Mouse (Mus musculus): ENCODE measurements around the gene Card9.
A peak's percentile ranks its signal among the peaks of the same experiment; 100 is the strongest.
"Not testable (repeated sequence)": the region's sequence is repeated elsewhere in the genome, so short reads cannot be mapped to it uniquely, and the experiment has no call there.

Card9 gene

DNA sequence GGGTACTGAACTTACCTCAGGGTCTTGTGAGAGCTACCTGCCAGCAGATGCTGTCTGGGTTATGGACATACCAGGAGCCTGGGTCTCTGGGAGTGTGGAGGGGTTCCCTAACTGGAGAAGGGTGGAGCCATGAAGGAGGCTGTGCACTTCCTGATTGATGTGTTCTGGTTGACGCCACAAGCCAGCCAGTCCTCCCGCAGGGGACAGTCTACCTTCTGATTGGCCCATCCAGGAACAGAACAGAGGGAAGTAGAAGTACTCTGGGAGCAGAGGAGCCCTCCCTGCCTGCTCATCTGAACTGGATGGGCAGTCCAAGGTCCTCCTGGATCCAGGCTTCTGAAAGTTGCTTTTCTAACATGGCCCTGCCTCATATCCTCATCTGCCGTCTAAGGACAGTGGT lies at the start of gene Card9:
Card9 (minus strand) TSS at position 147 of the 400 bp plus-strand sequence.
- DNase-seq (ENCODE audit: low spot score) = no peak

DNA sequence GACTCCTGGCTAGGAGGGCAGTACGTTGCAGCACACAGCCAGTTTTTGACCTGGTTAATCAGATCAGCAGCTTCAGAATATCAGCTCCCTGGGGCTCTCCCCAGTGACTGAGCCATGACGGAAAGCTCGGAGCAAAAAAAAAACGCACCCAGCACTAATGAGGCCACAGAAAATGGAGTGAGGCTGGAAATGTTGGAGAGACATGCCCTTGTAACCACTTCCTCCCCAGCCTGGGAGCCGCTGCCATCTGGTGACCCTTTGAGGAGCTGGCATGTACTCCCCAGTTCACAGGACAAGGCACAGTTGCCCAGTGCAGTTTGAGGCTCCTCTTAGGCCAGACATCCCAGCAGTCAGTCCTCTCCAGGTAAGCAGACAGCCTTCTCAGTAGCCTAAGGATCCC lies 49.4 kb upstream of the Card9 start:
- DNase-seq (ENCODE audit: low spot score) = no peak

DNA sequence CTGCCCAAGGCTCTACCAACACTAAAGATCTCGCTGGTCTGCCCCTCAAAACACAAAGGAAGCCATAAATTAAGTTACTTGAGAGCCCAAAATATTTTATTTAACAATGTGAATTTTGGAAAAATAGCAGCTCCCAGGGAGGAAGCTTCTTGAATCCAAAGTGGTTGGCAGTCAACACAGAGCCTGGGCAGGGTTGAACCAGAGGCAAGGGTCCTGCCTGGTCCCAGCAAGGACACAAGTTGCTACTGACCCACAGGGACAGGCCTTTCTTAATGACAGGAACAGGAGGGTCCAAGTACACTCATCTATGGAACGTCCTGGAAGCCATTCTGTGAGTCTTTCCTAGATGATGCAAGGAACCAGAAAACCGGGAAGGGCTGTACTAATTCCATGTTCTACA lies 48.6 kb upstream of the Card9 start:
- no peak for DNase-seq (ENCODE audit: low spot score)

DNA sequence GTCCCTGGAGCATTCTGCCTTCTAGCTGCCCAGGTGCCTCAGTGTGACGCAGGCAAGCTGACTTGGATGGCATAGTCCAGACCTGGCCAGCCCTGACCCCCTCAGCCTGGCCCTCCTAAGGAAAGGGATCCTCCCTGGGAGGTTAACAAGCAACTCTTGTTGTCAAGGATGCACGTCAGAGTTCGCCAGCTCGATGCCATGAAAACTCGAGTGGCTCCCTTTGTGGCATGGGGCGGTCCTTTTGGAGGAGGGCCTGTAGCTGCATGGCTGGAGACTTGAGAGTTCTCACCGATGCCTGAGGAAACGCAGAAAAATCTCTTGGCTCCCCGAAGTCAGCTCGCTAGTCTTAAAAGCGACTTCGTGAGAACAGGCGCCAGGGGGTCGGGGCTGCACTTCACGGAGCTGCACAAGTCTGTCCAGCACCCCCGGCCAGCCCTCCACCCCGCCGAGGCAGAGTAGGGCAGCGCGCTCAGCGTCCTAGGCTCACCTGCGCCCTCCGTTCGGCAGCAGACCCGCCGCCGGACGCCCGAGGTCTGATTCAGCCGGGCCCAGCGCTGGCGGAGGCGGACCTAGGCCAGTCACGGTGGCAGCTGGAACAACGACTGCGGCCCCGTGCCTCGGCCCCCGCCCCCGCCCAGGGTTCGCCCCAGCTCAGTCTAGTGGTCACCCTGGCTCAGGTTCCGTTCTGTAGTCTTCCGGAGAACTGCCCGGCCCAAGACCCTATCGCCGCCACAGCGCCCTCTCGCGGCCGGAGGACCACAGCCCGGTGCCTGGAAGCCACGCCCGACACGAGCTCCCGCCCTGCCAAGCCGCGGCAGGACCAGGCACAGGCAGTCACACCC lies 48.0 kb upstream of the Card9 start, which contains the start of gene Inpp5e:
Inpp5e (minus strand) TSS at position 689 of the 842 bp plus-strand sequence.
- peak; percentile 95 for DNase-seq (ENCODE audit: low spot score)

DNA sequence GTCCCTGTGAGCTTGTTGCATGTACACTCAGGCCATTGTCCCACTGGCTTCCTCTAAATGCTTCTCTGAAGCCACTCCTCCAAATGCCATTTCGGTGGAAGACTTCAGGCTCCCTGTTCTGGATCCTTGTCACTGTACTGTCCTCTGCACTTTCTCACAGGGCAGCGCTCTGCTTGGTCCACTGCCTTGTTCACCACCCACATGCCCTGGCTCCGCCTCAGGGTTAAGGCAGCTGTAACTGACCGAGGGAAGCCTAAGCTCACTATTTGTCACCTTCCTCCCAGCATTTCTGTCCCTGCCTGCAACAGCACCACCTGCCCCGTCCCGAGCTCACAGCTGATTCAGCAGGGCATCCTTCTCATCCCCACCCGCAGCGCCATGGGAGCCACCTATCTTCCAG lies 42.6 kb upstream of the Card9 start:
- no peak for DNase-seq (ENCODE audit: low spot score)

DNA sequence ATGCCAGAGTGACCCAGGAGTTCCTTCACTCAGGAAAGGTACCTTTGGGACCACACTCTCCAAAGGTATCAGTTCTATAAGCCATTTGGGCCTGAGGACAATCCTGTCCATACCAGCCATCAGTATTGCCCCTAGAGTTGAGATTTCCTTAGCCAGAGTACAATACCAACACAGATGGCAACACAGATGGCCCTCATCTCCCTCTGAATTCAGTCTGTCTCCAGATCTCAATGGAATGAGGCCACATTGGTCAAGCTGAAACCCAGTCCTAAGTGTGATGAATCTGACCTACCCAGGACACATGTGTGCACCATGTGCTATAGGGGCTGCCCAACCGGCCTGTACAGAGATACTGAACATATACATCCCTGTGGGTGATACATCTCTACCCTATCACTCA lies 41.5 kb upstream of the Card9 start:
- no peak for DNase-seq (ENCODE audit: low spot score)

GRCm38 (mm10) chr2:26401023-26401422 lies 40.3 kb upstream of the Card9 start:
- DNase-seq (ENCODE audit: low spot score) = no peak

- no peak for DNase-seq (ENCODE audit: low spot score)
These were observed 39.6 kb upstream of the Card9 start for GRCm38 (mm10) chr2:26400296-26400695.

DNA sequence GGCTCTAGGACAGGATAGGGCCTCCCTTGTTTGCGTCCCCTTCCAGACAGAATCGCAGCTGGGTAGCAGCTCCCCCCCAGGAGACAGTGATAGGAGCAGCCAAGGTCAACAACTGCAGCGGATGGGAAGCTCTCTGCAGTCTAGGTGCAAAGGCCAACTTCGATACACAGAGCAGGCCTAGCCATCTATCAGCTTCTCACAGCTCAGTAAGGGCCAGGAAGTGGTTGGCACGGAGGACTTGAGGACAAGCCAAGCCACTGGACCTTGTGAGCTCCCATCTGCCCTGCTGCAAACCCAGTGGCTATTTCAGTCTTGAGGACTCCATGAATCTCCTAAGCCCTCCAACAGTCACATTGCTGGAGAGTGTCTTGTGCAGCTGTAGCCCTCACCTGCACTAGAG lies 38.9 kb upstream of the Card9 start:
- DNase-seq (ENCODE audit: low spot score) = no peak

- DNase-seq (ENCODE audit: low spot score) = no peak
These were observed 38.3 kb upstream of the Card9 start for GRCm38 (mm10) chr2:26398978-26399377.

DNA sequence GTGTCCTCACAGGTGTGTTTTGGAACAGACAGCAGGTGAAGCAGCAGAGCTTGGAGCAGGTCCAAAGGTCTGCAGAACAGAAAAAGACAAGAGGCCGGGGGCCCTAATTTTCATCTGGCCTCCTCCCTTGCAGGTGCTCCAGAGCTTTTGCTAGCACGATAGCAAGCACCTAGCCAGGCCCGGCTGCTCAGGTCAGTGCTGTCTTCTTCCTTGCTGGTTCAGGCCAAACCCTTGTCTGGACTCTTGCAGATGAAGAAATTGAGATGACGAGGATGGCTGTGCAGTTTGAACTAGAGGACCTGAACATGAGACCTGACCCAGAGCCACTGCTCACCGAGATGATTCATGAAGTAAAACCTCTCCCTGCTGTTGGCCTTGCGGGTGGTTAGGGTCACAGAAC lies 30.9 kb upstream of the Card9 start:
- no peak for DNase-seq (ENCODE audit: low spot score)

GRCm38 (mm10) chr2:26390954-26391353 lies 30.2 kb upstream of the Card9 start:
- no peak for DNase-seq (ENCODE audit: low spot score)

DNA sequence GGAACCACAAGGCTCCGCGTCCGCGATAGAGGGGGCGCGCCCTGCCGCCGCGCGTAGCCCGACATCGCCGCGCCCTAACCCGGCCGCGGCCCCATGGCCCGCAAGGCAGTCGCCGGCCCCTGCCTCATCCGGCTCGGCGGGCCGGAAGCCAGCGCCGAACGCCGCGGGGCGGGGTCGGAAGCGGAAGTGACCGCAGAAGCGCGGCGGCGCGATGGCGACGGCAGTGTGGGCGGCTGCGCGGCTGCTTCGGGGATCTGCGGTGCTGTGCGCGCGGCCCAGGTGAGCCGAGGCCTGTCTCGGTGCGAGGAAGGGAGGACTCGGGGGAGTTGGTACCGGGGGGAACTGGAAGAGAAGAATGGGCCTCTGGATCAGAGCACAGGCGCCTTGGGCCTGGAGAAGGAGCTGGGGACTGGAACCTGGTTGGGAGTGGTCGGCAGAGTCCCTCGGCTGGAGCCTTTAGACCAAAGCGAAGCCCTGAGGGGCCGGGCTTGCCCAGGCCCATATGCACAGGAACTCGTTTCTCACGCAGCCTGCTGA lies 28.5 kb upstream of the Card9 start, which contains the start of the genes Entr1 and Pmpca:
Entr1 (minus strand) TSS at position 163 of the 537 bp plus-strand sequence.
Pmpca (plus strand) TSS at position 186 of the 537 bp plus-strand sequence.
- peak; percentile 27 for DNase-seq (ENCODE audit: low spot score)

GRCm38 (mm10) chr2:26388682-26389153 lies 28.0 kb upstream of the Card9 start:
- DNase-seq (ENCODE audit: low spot score) = no peak

DNA sequence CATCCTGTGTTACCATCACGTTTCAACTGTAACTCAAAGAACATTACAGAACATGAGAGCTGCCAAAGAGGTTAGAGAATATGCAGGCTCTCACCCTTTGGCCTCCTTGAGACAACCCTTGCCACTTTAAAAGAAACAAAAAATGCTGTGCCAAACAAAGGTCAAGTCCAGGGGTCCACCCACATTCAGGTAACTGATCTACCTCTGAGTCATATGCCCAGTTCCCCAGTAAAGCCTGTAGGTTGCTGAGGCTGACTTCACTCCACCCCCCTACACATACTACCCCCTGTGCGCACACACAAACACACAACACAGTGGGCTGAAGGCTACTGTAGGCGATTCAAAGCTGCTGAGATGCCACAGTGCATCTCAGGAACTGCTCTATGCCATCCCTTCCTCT lies 27.0 kb upstream of the Card9 start:
- no peak for DNase-seq (ENCODE audit: low spot score)

GRCm38 (mm10) chr2:26380871-26381270 lies 20.2 kb upstream of the Card9 start:
- DNase-seq (ENCODE audit: low spot score) = not testable (repeated sequence)

- no peak for DNase-seq (ENCODE audit: low spot score)
These were observed 19.5 kb upstream of the Card9 start, which contains the start of gene Snapc4 for GRCm38 (mm10) chr2:26380131-26380771. Gene Snapc4, minus strand, starts transcription at chr2:26380653.

DNA sequence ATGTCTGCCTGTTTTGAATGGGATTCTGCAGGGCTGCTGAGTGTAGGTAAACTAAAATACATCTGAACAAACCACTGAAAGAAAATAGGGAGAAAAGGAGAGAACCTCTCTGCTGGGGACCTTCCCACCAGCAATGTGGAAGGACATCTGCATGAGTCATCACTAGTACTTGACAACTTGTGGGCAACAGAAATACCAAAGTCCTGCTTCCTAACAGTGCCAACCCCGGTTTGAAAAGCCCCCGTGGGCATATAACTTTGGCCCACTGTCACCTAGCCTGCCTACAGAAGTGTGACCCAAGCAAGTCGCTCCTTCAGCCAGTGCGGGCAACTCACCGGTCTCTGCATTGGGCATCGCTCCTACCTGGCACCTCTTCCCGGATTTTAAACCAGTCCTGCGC lies 11.7 kb upstream of the Card9 start:
- no peak for DNase-seq (ENCODE audit: low spot score)

- no peak for DNase-seq (ENCODE audit: low spot score)
These were observed 7.9 kb upstream of the Card9 start for GRCm38 (mm10) chr2:26368572-26368971.

GRCm38 (mm10) chr2:26367911-26368310 lies 7.2 kb upstream of the Card9 start:
- DNase-seq (ENCODE audit: low spot score) = no peak

GRCm38 (mm10) chr2:26364738-26365465 lies 4.2 kb upstream of the Card9 start:
- DNase-seq (ENCODE audit: low spot score) = no peak

DNA sequence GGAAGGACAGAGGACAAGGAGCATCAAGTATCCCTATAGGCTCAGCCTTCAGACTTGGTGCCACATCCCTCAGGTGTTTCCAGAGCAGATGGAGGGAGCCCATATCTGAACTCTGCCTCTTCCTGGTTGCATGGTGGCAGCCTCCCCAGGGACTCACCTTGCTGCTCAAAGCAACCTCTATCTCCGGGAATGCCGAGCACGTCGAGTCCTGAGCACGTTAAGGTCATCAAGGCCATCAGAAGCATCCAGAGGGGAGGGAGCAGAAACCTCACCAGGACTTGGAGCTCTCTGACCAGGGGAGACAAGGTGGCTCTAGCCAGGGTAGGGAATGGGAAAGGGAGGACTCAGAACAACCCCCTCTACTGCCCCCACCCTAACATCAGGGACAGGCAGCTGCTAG lies 2.8 kb upstream of the Card9 start:
- no peak for DNase-seq (ENCODE audit: low spot score)

Data from urinary bladder, postnatal 10 days (tissue).